9 mouse cellular contexts compared by ENCODE assay signal in the genomic region with DNA sequence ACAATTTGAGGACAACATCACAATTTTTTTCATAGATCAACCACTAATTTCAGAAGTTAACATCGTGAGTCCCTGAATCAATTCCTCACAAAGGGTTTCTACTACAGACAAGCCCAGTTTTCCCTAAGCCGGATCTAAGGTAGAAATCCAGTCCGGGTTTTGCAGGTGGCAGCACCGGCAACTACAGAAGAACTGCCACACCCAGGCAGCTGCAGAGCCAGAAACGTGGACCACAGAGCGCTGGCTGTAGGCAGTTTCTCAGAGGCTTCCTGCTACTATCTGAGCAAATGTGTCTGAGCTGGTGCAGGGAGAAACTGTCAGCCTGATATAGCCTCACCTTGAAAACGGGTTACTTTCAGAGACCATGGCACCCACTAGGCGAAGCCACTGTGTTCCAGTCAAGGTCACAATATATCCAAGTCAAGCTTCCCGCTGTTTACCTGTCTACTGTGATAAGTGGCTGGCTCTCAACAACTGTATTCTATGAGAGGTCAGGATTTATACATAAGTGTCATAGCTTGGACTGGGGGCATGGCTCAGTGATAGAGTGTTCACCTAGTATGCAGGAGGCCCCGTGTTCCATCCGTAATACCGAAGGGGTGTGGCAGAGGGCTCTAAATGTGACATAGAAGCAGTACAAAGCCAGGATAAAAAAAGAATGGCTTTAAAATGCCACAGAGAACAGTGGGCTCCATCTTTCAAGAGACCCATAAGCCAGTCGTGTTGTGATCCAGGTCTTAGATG.
DNase-seq lines count a peak whose midpoint lies in the region; ATAC-seq and TF ChIP-seq lines count a peak whose summit lies in the region.
"Had no signal": no experiment of that assay in that cellular context is flagged by ENCODE, and none has a peak within 500 bp of the region (broad histone marks: within the 10 kb centered on the region; RNA-seq: fewer than 3 reads in every experiment).

No protein-coding gene starts in this region.

- peak overlapping the region; percentile 27; the same call in 1 of the 2 replicates for H3K4me2 ChIP-seq in forebrain, embryonic 13.5 days
- H3K4me2 ChIP-seq: liver, embryonic 15.5 days had no signal

- H3K27me3 ChIP-seq in forebrain, embryonic 13.5 days: peaks cover 33% of the 10 kb centered on the region
- peaks cover 98% of the 10 kb centered on the region for H3K27me3 ChIP-seq in midbrain, embryonic 10.5 days (ENCODE audit: low read depth, poor library complexity, severe bottlenecking)
- no peaks in the 10 kb centered on the region for H3K27me3 ChIP-seq in small intestine, adult 2 months (ENCODE audit: control insufficient read depth, insufficient read depth, low read length)

- no peak overlapping the region for H3K27ac ChIP-seq in forebrain, embryonic 13.5 days
- H3K27ac ChIP-seq in left cerebral cortex, adult 2 months: no peak overlapping the region
- H3K27ac ChIP-seq in midbrain, embryonic 10.5 days (replicated peaks): no peak overlapping the region
- peak overlapping the region; percentile 54; the same call in 1 of the 2 replicates for H3K27ac ChIP-seq in small intestine, adult 2 months (ENCODE audit: insufficient read depth, low read depth, low read length)
- H3K27ac ChIP-seq: liver, embryonic 15.5 days had no signal

- H3K4me3 ChIP-seq in forebrain, embryonic 13.5 days: no peak overlapping the region
- H3K4me3 ChIP-seq in left cerebral cortex, adult 2 months: no peak overlapping the region
- no peak overlapping the region for H3K4me3 ChIP-seq in midbrain, embryonic 10.5 days
- no peak overlapping the region for H3K4me3 ChIP-seq in small intestine, adult 2 months (ENCODE audit: low read depth, low read length)
- H3K4me3 ChIP-seq: liver, embryonic 15.5 days had no signal

- peak; percentile 2 to 6 for DNase-seq in urinary bladder, adult 18-20 months (ENCODE audit: low spot score in 2 of 2)
- no peak for DNase-seq in urinary bladder, postnatal 10 days (ENCODE audit: low spot score)
- peak; percentile 33 to 63 for DNase-seq in heart, postnatal 36 days
- peak; percentile 8 to 28 for DNase-seq in left cerebral cortex, adult 2 months (ENCODE audit: extremely low spot score in 1 of 2, low spot score in 2 of 2)
- DNase-seq in midbrain, embryonic 10.5 days (ENCODE audit: low spot score): peak; percentile 35
- DNase-seq in natural killer cell, adult 2 months (ENCODE audit: low spot score in 2 of 2): no peak

- intact Hi-C loops in heart, postnatal 36 days (cut with DNase I): loop anchor here (10.0 kb wide), 1 partner anchor 129 kb away; the partner anchor contains the start of gene Nhs
- intact Hi-C loops in left cerebral cortex, adult 2 months (cut with DNase I): no loop called here

- H3K9ac ChIP-seq in forebrain, embryonic 13.5 days: no peak overlapping the region
- H3K9ac ChIP-seq: liver, embryonic 15.5 days had no signal

- H3K36me3 ChIP-seq in forebrain, embryonic 13.5 days (ENCODE audit: poor library complexity, severe bottlenecking): no peaks in the 10 kb centered on the region
- H3K36me3 ChIP-seq in midbrain, embryonic 10.5 days: no peaks in the 10 kb centered on the region
- no peaks in the 10 kb centered on the region for H3K36me3 ChIP-seq in small intestine, adult 2 months (ENCODE audit: control insufficient read depth, insufficient read depth, low read length)
- H3K36me3 ChIP-seq: liver, embryonic 15.5 days had no signal

- no peak; the same call in 1 of the 2 replicates for ATAC-seq in forebrain, embryonic 13.5 days

- no peak for TF ChIP-seq POLR2A in small intestine, adult 2 months (IDR thresholded peaks at IDR 0.05; ENCODE audit: low read depth, low read length)

- H3K4me1 ChIP-seq in forebrain, embryonic 13.5 days: 0 out of 2 replicates have a peak, but pooled peaks cover 5% of the 10 kb centered on the region
- H3K4me1 ChIP-seq in midbrain, embryonic 10.5 days: peaks cover 14% of the 10 kb centered on the region
- peaks cover 12% of the 10 kb centered on the region; the same call in 1 of the 2 replicates for H3K4me1 ChIP-seq in small intestine, adult 2 months (ENCODE audit: control insufficient read depth, insufficient read depth, insufficient read length, low read length)

- H3K9me3 ChIP-seq in forebrain, embryonic 13.5 days (replicated peaks): no peaks in the 10 kb centered on the region
- H3K9me3 ChIP-seq in midbrain, embryonic 10.5 days (replicated peaks): no peaks in the 10 kb centered on the region
- H3K9me3 ChIP-seq: liver, embryonic 15.5 days had no signal

- TF ChIP-seq CTCF in left cerebral cortex, adult 2 months (IDR thresholded peaks at IDR 0.05): no peak
- no peak for TF ChIP-seq CTCF in small intestine, adult 2 months (IDR thresholded peaks at IDR 0.05; ENCODE audit: extremely low read depth, insufficient read length, insufficient replicate concordance, low read depth, low read length)

- WGBS in forebrain, embryonic 13.5 days: 43% methylated on average over 13 of the region's 13 CpGs
- 39% methylated on average over 13 of the region's 13 CpGs for WGBS in midbrain, embryonic 10.5 days
- WGBS in small intestine, adult 2 months: 19% methylated on average over 13 of the region's 13 CpGs

Comparison
In these comparisons a context has a peak if more than half of its experiments do, and no peak if none do; other contexts are left out.
1. DNase-seq: peak in urinary bladder, adult 18-20 months (2 of 2), heart, postnatal 36 days (2 of 2), left cerebral cortex, adult 2 months (2 of 2) and midbrain, embryonic 10.5 days (single experiment); none in urinary bladder, postnatal 10 days (single experiment) and natural killer cell, adult 2 months (0 of 2).